Mouse (Mus musculus): Measurements from ENCODE around the gene Nfe2. TPM values are rescaled to one million over a fixed set of nuclear protein-coding genes. Genes with fewer than 3 reads are reported as not detected.
A peak's percentile ranks its signal among the peaks of the same experiment; 100 is the strongest.

Gene Nfe2
- polyA plus RNA-seq, 1 experiment from 2014 or later: 0.63 TPM

DNA sequence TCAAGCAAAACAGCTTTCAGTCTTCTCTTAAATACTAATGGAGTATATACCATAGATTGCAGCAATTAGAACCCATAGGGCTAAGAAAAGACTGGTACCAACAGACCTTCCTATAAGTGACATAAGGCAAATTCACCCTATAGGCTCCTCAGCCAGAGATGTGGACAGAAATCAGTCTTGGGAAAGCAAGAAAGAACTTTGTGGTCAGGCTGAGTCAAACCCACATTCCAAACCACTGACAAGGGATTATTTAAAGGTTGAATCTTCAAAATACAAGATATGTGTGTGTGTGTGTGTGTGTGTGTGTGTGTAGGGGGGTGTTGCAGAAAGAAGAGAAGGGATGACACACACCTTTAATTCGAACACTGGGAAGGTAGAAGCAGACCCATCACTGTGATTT is 36.8 kb downstream of the Nfe2 start:
- no peak overlapping the region for H3K4me2 ChIP-seq
- H3K36me3 ChIP-seq (replicated peaks): no peaks in the 10 kb centered on the region
- no peak overlapping the region for H3K27ac ChIP-seq
- no peak overlapping the region for H3K9ac ChIP-seq
- H3K4me1 ChIP-seq: peaks cover 11% of the 10 kb centered on the region
- 100% methylated on average over 1 of the region's 1 CpGs for WGBS
- H3K9me3 ChIP-seq: no peaks in the 10 kb centered on the region
- no peak overlapping the region for H3K4me3 ChIP-seq
- no peaks in the 10 kb centered on the region for H3K27me3 ChIP-seq (replicated peaks)
- ATAC-seq (replicated peaks): no peak

DNA sequence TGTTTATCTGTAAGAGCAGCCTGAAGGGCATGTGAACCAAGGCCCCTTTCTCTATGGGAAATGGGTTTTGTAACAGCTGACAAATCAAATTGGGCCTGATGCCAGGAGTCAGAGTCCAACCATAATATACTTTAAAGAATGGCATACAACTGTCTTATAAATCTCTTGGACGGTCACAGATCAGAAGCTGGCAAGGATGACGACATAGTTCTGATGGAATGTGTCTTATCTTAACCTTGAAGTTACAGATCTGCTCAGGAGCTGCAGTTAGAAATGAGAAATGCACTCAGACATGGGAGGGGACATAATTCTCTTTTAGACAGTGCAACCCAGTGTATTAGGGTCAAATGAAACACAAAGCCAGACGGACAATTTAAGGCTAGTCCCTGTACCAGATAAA is 37.4 kb downstream of the Nfe2 start:
- no peaks in the 10 kb centered on the region for H3K36me3 ChIP-seq (replicated peaks)
- H3K27ac ChIP-seq: no peak overlapping the region; the same call in 1 of the 2 replicates
- H3K4me2 ChIP-seq: no peak overlapping the region
- no peak overlapping the region for H3K9ac ChIP-seq
- no peak for ATAC-seq (replicated peaks)
- H3K4me1 ChIP-seq: peaks cover 16% of the 10 kb centered on the region
- no peaks in the 10 kb centered on the region for H3K27me3 ChIP-seq (replicated peaks)
- H3K4me3 ChIP-seq: no peak overlapping the region
- 38% methylated on average over 3 of the region's 3 CpGs for WGBS
- no peaks in the 10 kb centered on the region for H3K9me3 ChIP-seq

- Histone ChIP-seq H3K36me3 (replicated peaks) (no peaks in the 10 kb centered on the region; the same call in 1 of the 2 replicates), H3K27me3 (replicated peaks) (no peaks in the 10 kb centered on the region), H3K27ac (peak overlapping the region; percentile 85), H3K9ac (no peak overlapping the region), H3K4me1 (peaks cover 48% of the 10 kb centered on the region), H3K9me3 (no peaks in the 10 kb centered on the region), H3K4me3 (no peak overlapping the region), H3K4me2 (peak overlapping the region; percentile 48)
- WGBS: 19% methylated on average over 2 of the region's 2 CpGs
- no peak for ATAC-seq (replicated peaks)
Observed at GRCm38 (mm10) chr15:103216052-103216451, 42.2 kb downstream of the Nfe2 start.

GRCm38 (mm10) chr15:103214971-103215907 is 43.0 kb downstream of the Nfe2 start:
- peaks cover 43% of the 10 kb centered on the region for H3K4me1 ChIP-seq
- no peaks in the 10 kb centered on the region for H3K9me3 ChIP-seq
- peak overlapping the region; percentile 40 for H3K4me3 ChIP-seq
- peak overlapping the region; percentile 12; the same call in 1 of the 2 replicates for H3K9ac ChIP-seq
- peak; percentile 95 for ATAC-seq (replicated peaks)
- H3K36me3 ChIP-seq (replicated peaks): peaks cover 4% of the 10 kb centered on the region; the same call in 1 of the 2 replicates
- WGBS: 1% methylated on average over 15 of the region's 15 CpGs
- H3K4me2 ChIP-seq: peak overlapping the region; percentile 48
- H3K27me3 ChIP-seq (replicated peaks): no peaks in the 10 kb centered on the region
- peak overlapping the region; percentile 85 for H3K27ac ChIP-seq

DNA sequence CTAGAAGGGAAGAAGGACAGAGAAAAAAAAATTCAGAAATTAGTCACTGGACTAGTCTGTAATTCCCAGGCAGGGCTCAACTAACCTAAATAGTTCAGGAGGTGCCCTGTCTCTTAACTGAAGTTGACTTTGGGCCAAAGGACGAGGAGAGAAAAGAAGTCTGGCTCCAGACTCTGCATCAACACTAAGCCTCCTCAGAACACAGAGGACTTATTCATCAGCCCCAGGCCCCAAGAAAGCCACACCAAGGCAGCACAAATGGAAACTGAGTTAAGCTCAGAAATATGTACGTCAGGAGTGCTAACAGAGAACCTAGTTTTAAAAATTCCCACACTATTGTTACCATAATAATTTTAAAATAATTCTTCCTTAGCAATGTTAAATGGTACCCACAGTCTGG is 44.1 kb downstream of the Nfe2 start:
- peak overlapping the region; percentile 21; the same call in 1 of the 2 replicates for H3K9ac ChIP-seq

GRCm38 (mm10) chr15:103205156-103205555 is 53.0 kb downstream of the Nfe2 start:
- peaks cover 21% of the 10 kb centered on the region; the same call in 1 of the 2 replicates for H3K36me3 ChIP-seq (replicated peaks)

More for the DNA sequence above, 44.1 kb downstream of the Nfe2 start:
- ATAC-seq (replicated peaks): no peak; the same call in 1 of the 2 replicates
- Histone ChIP-seq H3K4me2 (peak overlapping the region; percentile 40), H3K36me3 (replicated peaks) (peaks cover 4% of the 10 kb centered on the region; the same call in 1 of the 2 replicates), H3K4me3 (peak overlapping the region; percentile 23), H3K27ac (peak overlapping the region; percentile 68), H3K9me3 (no peaks in the 10 kb centered on the region), H3K4me1 (peaks cover 43% of the 10 kb centered on the region), H3K27me3 (replicated peaks) (no peaks in the 10 kb centered on the region)
- 10% methylated on average over 2 of the region's 2 CpGs for WGBS

GRCm38 (mm10) chr15:103202088-103202793 is 56.0 kb downstream of the Nfe2 start:
- no peaks in the 10 kb centered on the region for H3K4me1 ChIP-seq
- H3K27me3 ChIP-seq (replicated peaks): no peaks in the 10 kb centered on the region
- H3K4me3 ChIP-seq: no peak overlapping the region
- H3K9ac ChIP-seq: no peak overlapping the region
- 72% methylated on average over 6 of the region's 6 CpGs for WGBS
- H3K4me2 ChIP-seq: no peak overlapping the region
- H3K27ac ChIP-seq: no peak overlapping the region
- H3K36me3 ChIP-seq (replicated peaks): peaks cover 29% of the 10 kb centered on the region
- no peak for ATAC-seq (replicated peaks)
- H3K9me3 ChIP-seq: no peaks in the 10 kb centered on the region

More at GRCm38 (mm10) chr15:103205156-103205555, 53.0 kb downstream of the Nfe2 start:
- H3K4me2 ChIP-seq: no peak overlapping the region
- ATAC-seq (replicated peaks): no peak
- no peaks in the 10 kb centered on the region for H3K4me1 ChIP-seq
- 60% methylated on average over 2 of the region's 2 CpGs for WGBS
- H3K4me3 ChIP-seq: no peak overlapping the region
- no peak overlapping the region for H3K9ac ChIP-seq
- H3K9me3 ChIP-seq: no peaks in the 10 kb centered on the region
- H3K27ac ChIP-seq: 0 out of 2 replicates have a peak overlapping the region, but pooled peaks have one; percentile 29
- no peaks in the 10 kb centered on the region for H3K27me3 ChIP-seq (replicated peaks)

MicroRNAs within 50 kb of the gene (microRNA counts, 519-probe panel; counts per million panel counts)
- microRNA mmu-miR-148b: 3,405 counts per million, percentile 78 among the panel's probes with 10 or more counts

Small RNA genes within 50 kb of the gene (microRNA-seq; reads per million reads assigned to microRNA genes)
- gene Mir148b: 196 reads per million, percentile 61 among the genes with 10 or more reads in this experiment

Other genes starting within 250 kb of the Nfe2 start
- gene Hoxc4, start 239.5 kb downstream of the Nfe2 start, polyA plus RNA-seq (2015; fragmentation: Nextera tagmentation; extraction: Ambion mirVana): 0.08 TPM in 1 of 2 replicates, not detected in the other
- 23.4 and 24.2 TPM in 2 replicates for gene Smug1, start 91.3 kb downstream of the Nfe2 start, polyA plus RNA-seq (2015; fragmentation: Nextera tagmentation; extraction: Ambion mirVana)
- 147 and 153 TPM in 2 replicates for gene Cbx5, start 18.6 kb downstream of the Nfe2 start, polyA plus RNA-seq (2015; fragmentation: Nextera tagmentation; extraction: Ambion mirVana)
- gene Hnrnpa1, start 18.0 kb downstream of the Nfe2 start, polyA plus RNA-seq (2015; fragmentation: Nextera tagmentation; extraction: Ambion mirVana): 669 and 721 TPM in 2 replicates
- 197 and 203 TPM in 2 replicates for gene Copz1, start 14.3 kb upstream of the Nfe2 start, polyA plus RNA-seq (2015; fragmentation: Nextera tagmentation; extraction: Ambion mirVana)
- 0.31 and 0.34 TPM in 2 replicates for gene Gpr84, start 52.2 kb upstream of the Nfe2 start, polyA plus RNA-seq (2015; fragmentation: Nextera tagmentation; extraction: Ambion mirVana)
- 24.4 and 25.6 TPM in 2 replicates for gene Zfp385a, start 81.7 kb upstream of the Nfe2 start, polyA plus RNA-seq (2015; fragmentation: Nextera tagmentation; extraction: Ambion mirVana)
- 7.3 and 8.2 TPM in 2 replicates for gene Itga5, start 108.4 kb upstream of the Nfe2 start, polyA plus RNA-seq (2015; fragmentation: Nextera tagmentation; extraction: Ambion mirVana)
- not detected in 2 replicates for gene Gtsf1, start 172.1 kb upstream of the Nfe2 start, polyA plus RNA-seq (2015; fragmentation: Nextera tagmentation; extraction: Ambion mirVana)
- not detected in 2 replicates for gene Gtsf2, start 190.1 kb upstream of the Nfe2 start, polyA plus RNA-seq (2015; fragmentation: Nextera tagmentation; extraction: Ambion mirVana)
- 1.8 and 1.9 TPM in 2 replicates for gene Nckap1l, start 195.4 kb upstream of the Nfe2 start, polyA plus RNA-seq (2015; fragmentation: Nextera tagmentation; extraction: Ambion mirVana)
- 87.2 and 87.4 TPM in 2 replicates for gene Pde1b, start 244.6 kb upstream of the Nfe2 start, polyA plus RNA-seq (2015; fragmentation: Nextera tagmentation; extraction: Ambion mirVana)

Data from midbrain, embryonic 15.5 days (tissue).